ENCODE assay signal across 25 mouse cellular contexts in the genomic region with DNA sequence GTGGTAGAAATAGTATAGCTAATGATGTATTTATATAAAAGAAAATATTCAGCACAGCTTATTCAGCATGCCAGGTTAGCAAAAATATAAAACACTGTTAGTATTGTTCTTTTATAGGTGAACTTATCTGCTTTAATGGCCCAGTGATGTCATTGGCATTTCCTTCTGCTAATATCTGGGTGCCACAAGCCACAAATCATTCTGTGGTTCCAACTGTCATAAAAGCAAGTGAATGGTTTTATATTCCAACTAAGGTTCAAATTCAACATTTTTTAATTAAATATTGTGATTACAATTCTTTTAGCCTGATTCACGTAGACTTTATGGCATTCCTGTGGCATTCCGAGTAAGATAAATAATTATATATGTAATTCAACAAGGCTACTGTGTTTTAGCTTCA.
DNase-seq lines count a peak whose midpoint lies in the region; ATAC-seq and TF ChIP-seq lines count a peak whose summit lies in the region.
"Had no signal": no experiment of that assay in that cellular context is flagged by ENCODE, and none has a peak within 500 bp of the region (broad histone marks: within the 10 kb centered on the region; RNA-seq: fewer than 3 reads in every experiment).

No protein-coding gene starts in this region.

- H3K9ac ChIP-seq in hindbrain, postnatal 0 days (replicated peaks; ENCODE audit: low read length) = no peak overlapping the region
- H3K9ac ChIP-seq: embryonic facial prominence, embryonic 13.5 days; embryonic facial prominence, embryonic 15.5 days; forebrain, embryonic 12.5 days had no signal

- H3K9me3 ChIP-seq in hindbrain, postnatal 0 days (ENCODE audit: low read length) = no peaks in the 10 kb centered on the region
- H3K9me3 ChIP-seq: embryonic facial prominence, embryonic 13.5 days; embryonic facial prominence, embryonic 15.5 days; forebrain, embryonic 10.5 days; forebrain, embryonic 12.5 days had no signal

- 96% methylated on average over 2 of the region's 2 CpGs for WGBS in hindbrain, postnatal 0 days

- peaks cover 4% of the 10 kb centered on the region for H3K79me3 ChIP-seq in C2C12 (ENCODE audit: low read depth)

- ATAC-seq in hematopoietic stem cell, adult 5-6 weeks (replicated peaks in 1 of 2; ENCODE audit: insufficient read depth in 1 of 2, low FRiP score in 2 of 2, low TSS enrichment in 1 of 2, low read depth in 1 of 2, poor library complexity in 2 of 2, severe bottlenecking in 2 of 2) = peak; percentile 27 to 48; a peak in 1 of 4 replicates
- ATAC-seq in hindbrain, postnatal 0 days = no peak
- ATAC-seq: activated CD4-positive, CD25-positive, alpha-beta regulatory T cell, adult 4 months; forebrain, embryonic 14.5 days; forebrain, embryonic 16.5 days; Patski had no signal

- H3K27me3 ChIP-seq in C2C12 (ENCODE audit: control insufficient read depth, insufficient read depth, insufficient read length) = no peaks in the 10 kb centered on the region
- H3K27me3 ChIP-seq in hindbrain, postnatal 0 days (ENCODE audit: insufficient read depth, low read length) = no peaks in the 10 kb centered on the region
- H3K27me3 ChIP-seq: embryonic facial prominence, embryonic 13.5 days; embryonic facial prominence, embryonic 15.5 days; forebrain, embryonic 12.5 days had no signal

- no peak for TF ChIP-seq CTCF in C2C12 (IDR thresholded peaks at IDR 0.05; ENCODE audit: control insufficient read depth, insufficient read depth, insufficient read length)
- no peak for TF ChIP-seq CTCF in hindbrain, postnatal 0 days (IDR thresholded peaks at IDR 0.05; ENCODE audit: low read depth)

- no peak overlapping the region for H3K4me2 ChIP-seq in hindbrain, postnatal 0 days (ENCODE audit: low read depth, low read length)
- H3K4me2 ChIP-seq: embryonic facial prominence, embryonic 13.5 days; embryonic facial prominence, embryonic 15.5 days; forebrain, embryonic 12.5 days had no signal

- no peak overlapping the region for H3ac ChIP-seq in C2C12 (ENCODE audit: control insufficient read depth, insufficient read length, low read depth)

- no peaks in the 10 kb centered on the region for H3K4me1 ChIP-seq in hindbrain, postnatal 0 days (ENCODE audit: insufficient read depth, low read length)
- H3K4me1 ChIP-seq: forebrain, embryonic 10.5 days; forebrain, embryonic 12.5 days had no signal

- no peaks in the 10 kb centered on the region for H3K79me2 ChIP-seq in C2C12 (ENCODE audit: control insufficient read depth, insufficient read depth)

- no peak overlapping the region for H3K27ac ChIP-seq in hindbrain, postnatal 0 days
- H3K27ac ChIP-seq: embryonic facial prominence, embryonic 13.5 days; embryonic facial prominence, embryonic 15.5 days; forebrain, embryonic 10.5 days; forebrain, embryonic 12.5 days had no signal

- DNase-seq in 3T3-L1 (ENCODE audit: low read depth, low spot score) = peak; percentile 77
- DNase-seq in retina, embryonic 14.5 days (ENCODE audit: low spot score) = no peak
- no peak for DNase-seq in spleen, postnatal 4 days (ENCODE audit: low spot score in 2 of 2)
- DNase-seq in urinary bladder, postnatal 14 days (ENCODE audit: low spot score) = no peak
- no peak for DNase-seq in hindbrain, postnatal 0 days (ENCODE audit: low spot score)
- DNase-seq: adrenal gland, adult 8-10 months; adrenal gland, postnatal 14 days; adrenal gland, postnatal 36 days; B cell, adult 2 months; cerebellum, adult 11-12 months; cerebellum, adult 2 months; cerebellum, adult 9-10 months; cerebellum, postnatal 10 days; cerebellum, postnatal 25 days had no signal

- peaks cover 15% of the 10 kb centered on the region for H3K36me3 ChIP-seq in C2C12 (ENCODE audit: control insufficient read depth, insufficient read depth)
- H3K36me3 ChIP-seq in hindbrain, postnatal 0 days (ENCODE audit: insufficient read depth, low read length) = no peaks in the 10 kb centered on the region
- H3K36me3 ChIP-seq: embryonic facial prominence, embryonic 13.5 days; embryonic facial prominence, embryonic 15.5 days; forebrain, embryonic 10.5 days; forebrain, embryonic 12.5 days had no signal

- H3K4me3 ChIP-seq in C2C12 (ENCODE audit: insufficient read depth, poor library complexity, severe bottlenecking) = no peak overlapping the region
- H3K4me3 ChIP-seq in hindbrain, postnatal 0 days (ENCODE audit: low read length) = no peak overlapping the region
- H3K4me3 ChIP-seq: embryonic facial prominence, embryonic 13.5 days; embryonic facial prominence, embryonic 15.5 days; erythroblast, embryonic 14.5 days; forebrain, embryonic 10.5 days; forebrain, embryonic 12.5 days had no signal

TF ChIP-seq in C2C12, 6 proteins besides CTCF, POLR2A, EP300 and RAD21:
- TF ChIP-seq USF1 (IDR thresholded peaks at IDR 0.05; ENCODE audit: low read depth) (no peak), FOSL1 (IDR thresholded peaks at IDR 0.05; ENCODE audit: insufficient read depth, low read length, poor library complexity, severe bottlenecking) (peak; percentile 37), CEBPB (IDR thresholded peaks at IDR 0.05; ENCODE audit: low read depth) (no peak), MYOG (IDR thresholded peaks at IDR 0.05; ENCODE audit: control insufficient read depth, extremely low read depth, insufficient read length) (no peak), MAX (IDR thresholded peaks at IDR 0.05) (no peak)
